Mouse (Mus musculus) E14TG2a.4 (cell line): ENCODE results near the gene Fancg.

Experiments
- CTCF ChIP-seq: conservative IDR thresholded peaks from 2 replicates; pipeline ENCODE4 v1.5.1; 2014; ENCODE audit warnings: low read length
- NANOG ChIP-seq: IDR thresholded peaks from 2 replicates; pipeline ENCODE4 v1.6.1; 2014; ENCODE audit warnings: borderline replicate concordance, low read length, mixed read lengths
- POU5F1 ChIP-seq: IDR thresholded peaks from 2 replicates; pipeline ENCODE4 v1.6.1; 2014; ENCODE audit warnings: low read length, borderline replicate concordance

GRCm38 (mm10) chr4:42999451-43000140 is 10.7 kb downstream of the Fancg start:
- TF ChIP-seq CTCF (no peak), POU5F1 (no peak), NANOG (no peak)
